Comparison of ENCODE assay signal across 20 mouse cellular contexts in the genomic region with DNA sequence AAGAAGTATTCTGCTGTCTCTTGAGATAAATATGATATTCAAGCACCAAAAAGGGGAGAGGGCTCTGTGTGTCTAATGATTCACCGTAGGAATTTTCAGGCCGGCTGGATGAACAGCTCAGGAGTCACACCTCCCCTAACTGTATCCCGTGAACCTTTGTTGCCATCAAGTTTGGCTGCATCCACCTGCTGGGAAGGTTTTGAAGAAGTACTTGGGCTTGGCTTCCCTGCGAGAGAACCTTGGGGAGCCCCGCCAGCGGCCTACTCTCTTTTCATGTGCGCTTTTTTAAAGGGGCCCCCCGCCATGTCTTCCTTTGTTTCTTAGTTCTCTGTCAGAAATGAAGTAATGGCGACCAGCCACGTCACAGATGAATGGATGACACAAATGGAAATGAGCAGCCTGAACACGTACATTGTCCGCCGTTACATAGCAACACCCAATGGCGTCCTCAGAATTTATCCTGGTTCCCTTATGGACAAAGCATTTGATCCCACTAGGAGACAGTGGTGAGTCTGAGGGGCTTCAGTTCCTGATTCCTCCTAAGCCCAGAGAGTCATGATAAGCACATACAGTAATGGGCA. TPM values are rescaled to one million over a fixed set of nuclear protein-coding genes. Genes with fewer than 3 reads are reported as not detected.
A peak's percentile ranks its signal among the peaks of the same experiment; 100 is the strongest.
DNase-seq lines count a peak whose midpoint lies in the region; ATAC-seq and TF ChIP-seq lines count a peak whose summit lies in the region.
"Had no signal": no experiment of that assay in that cellular context is flagged by ENCODE, and none has a peak within 500 bp of the region (broad histone marks: within the 10 kb centered on the region; RNA-seq: fewer than 3 reads in every experiment).

No protein-coding gene starts in this region.

- DNase-seq in embryonic facial prominence, embryonic 11.5 days (ENCODE audit: low spot score) = no peak
- DNase-seq in forebrain, postnatal 0 days = peak; percentile 43
- DNase-seq in midbrain, embryonic 11.5 days (ENCODE audit: low spot score, missing footprints) = peak; percentile 97
- no peak for DNase-seq in urinary bladder, postnatal 10 days (ENCODE audit: low spot score)
- DNase-seq: adrenal gland, adult 8-10 months; cerebellum, postnatal 36 days; gastrocnemius, postnatal 36 days; kidney, postnatal 10 days; lung, adult 2 months had no signal

- H3K27ac ChIP-seq in embryonic facial prominence, embryonic 11.5 days (replicated peaks; ENCODE audit: low read depth, low read length) = no peak overlapping the region
- H3K27ac ChIP-seq in forebrain, postnatal 0 days (ENCODE audit: low read depth, low read length) = no peak overlapping the region
- peak overlapping the region; percentile 94 for H3K27ac ChIP-seq in midbrain, embryonic 11.5 days (ENCODE audit: low read depth, low read length)
- H3K27ac ChIP-seq in neural tube, embryonic 14.5 days (ENCODE audit: low read depth, low read length) = peak overlapping the region; percentile 55; the same call in 1 of the 2 replicates
- no peak overlapping the region for H3K27ac ChIP-seq in heart, embryonic 11.5 days (ENCODE audit: low read depth, low read length)
- H3K27ac ChIP-seq: heart, embryonic 15.5 days; intestine, embryonic 15.5 days; stomach, postnatal 0 days had no signal

- 70% methylated on average over 14 of the region's 14 CpGs for WGBS in embryonic facial prominence, embryonic 11.5 days
- WGBS in forebrain, postnatal 0 days = 23% methylated on average over 14 of the region's 14 CpGs
- 26% methylated on average over 14 of the region's 14 CpGs for WGBS in midbrain, embryonic 11.5 days
- 21% methylated on average over 14 of the region's 14 CpGs for WGBS in neural tube, embryonic 14.5 days
- WGBS in heart, embryonic 11.5 days (ENCODE audit: insufficient replicate concordance) = 86% methylated on average over 14 of the region's 14 CpGs

- no peaks in the 10 kb centered on the region for H3K4me1 ChIP-seq in embryonic facial prominence, embryonic 11.5 days (ENCODE audit: control insufficient read depth, insufficient read depth, low read length)
- H3K4me1 ChIP-seq in forebrain, postnatal 0 days (ENCODE audit: insufficient read depth) = no peaks in the 10 kb centered on the region
- peaks cover 20% of the 10 kb centered on the region for H3K4me1 ChIP-seq in midbrain, embryonic 11.5 days (ENCODE audit: control insufficient read depth, insufficient read depth, low read length)
- H3K4me1 ChIP-seq in neural tube, embryonic 14.5 days (ENCODE audit: control insufficient read depth, insufficient read depth, low read length) = no peaks in the 10 kb centered on the region
- H3K4me1 ChIP-seq in heart, embryonic 11.5 days (ENCODE audit: control insufficient read depth, insufficient read depth, low read length) = no peaks in the 10 kb centered on the region
- H3K4me1 ChIP-seq: heart, embryonic 15.5 days; intestine, embryonic 15.5 days had no signal

- no peaks in the 10 kb centered on the region for H3K9me3 ChIP-seq in embryonic facial prominence, embryonic 11.5 days (replicated peaks; ENCODE audit: control insufficient read depth, low read length)
- H3K9me3 ChIP-seq in forebrain, postnatal 0 days (ENCODE audit: low read length) = no peaks in the 10 kb centered on the region
- no peaks in the 10 kb centered on the region for H3K9me3 ChIP-seq in midbrain, embryonic 11.5 days (ENCODE audit: control insufficient read depth, low read length)
- H3K9me3 ChIP-seq in neural tube, embryonic 14.5 days (ENCODE audit: control insufficient read depth, low read length) = no peaks in the 10 kb centered on the region
- no peaks in the 10 kb centered on the region for H3K9me3 ChIP-seq in heart, embryonic 11.5 days (replicated peaks; ENCODE audit: control insufficient read depth, low read length)
- H3K9me3 ChIP-seq: heart, embryonic 15.5 days; intestine, embryonic 15.5 days had no signal

- 0 out of 2 replicates have a peak, but pooled peaks have one; percentile 9 for TF ChIP-seq CTCF in forebrain, postnatal 0 days (IDR thresholded peaks at IDR 0.05; ENCODE audit: low read depth)

- peak; percentile 51; the same call in 1 of the 2 replicates for ATAC-seq in embryonic facial prominence, embryonic 11.5 days (replicated peaks; ENCODE audit: insufficient number of reproducible peaks, low FRiP score, low TSS enrichment, low read depth)
- peak; percentile 36 for ATAC-seq in forebrain, postnatal 0 days
- peak; percentile 81 for ATAC-seq in midbrain, embryonic 11.5 days (ENCODE audit: low FRiP score)
- ATAC-seq in neural tube, embryonic 14.5 days (ENCODE audit: low read depth) = peak; percentile 68
- no peak for ATAC-seq in heart, embryonic 11.5 days (replicated peaks; ENCODE audit: insufficient number of reproducible peaks, low FRiP score, low TSS enrichment)
- ATAC-seq in activated CD4-positive, CD25-positive, alpha-beta regulatory T cell, adult 4 months = no peak
- ATAC-seq: intestine, embryonic 15.5 days; Patski had no signal

- H3K4me3 ChIP-seq in embryonic facial prominence, embryonic 11.5 days (ENCODE audit: low read depth, low read length) = no peak overlapping the region
- no peak overlapping the region for H3K4me3 ChIP-seq in forebrain, postnatal 0 days (ENCODE audit: low read depth, low read length)
- H3K4me3 ChIP-seq in midbrain, embryonic 11.5 days (ENCODE audit: low read depth, low read length) = no peak overlapping the region
- H3K4me3 ChIP-seq in neural tube, embryonic 14.5 days (ENCODE audit: low read depth, low read length) = no peak overlapping the region
- no peak overlapping the region for H3K4me3 ChIP-seq in heart, embryonic 11.5 days (ENCODE audit: low read depth, low read length)
- H3K4me3 ChIP-seq: heart, embryonic 15.5 days; intestine, embryonic 15.5 days had no signal

- no peaks in the 10 kb centered on the region for H3K27me3 ChIP-seq in embryonic facial prominence, embryonic 11.5 days (ENCODE audit: control insufficient read depth, insufficient read depth, low read length)
- H3K27me3 ChIP-seq in forebrain, postnatal 0 days (ENCODE audit: insufficient read depth, low read length) = no peaks in the 10 kb centered on the region
- H3K27me3 ChIP-seq in midbrain, embryonic 11.5 days (ENCODE audit: control insufficient read depth, insufficient read depth, low read length) = no peaks in the 10 kb centered on the region
- no peaks in the 10 kb centered on the region for H3K27me3 ChIP-seq in neural tube, embryonic 14.5 days (ENCODE audit: control insufficient read depth, insufficient read depth, low read length)
- no peaks in the 10 kb centered on the region for H3K27me3 ChIP-seq in heart, embryonic 11.5 days (ENCODE audit: control insufficient read depth, insufficient read depth, low read length)
- H3K27me3 ChIP-seq: heart, embryonic 15.5 days; intestine, embryonic 15.5 days; Patski had no signal

- H3K4me2 ChIP-seq in embryonic facial prominence, embryonic 11.5 days (ENCODE audit: low read depth, low read length) = no peak overlapping the region
- no peak overlapping the region for H3K4me2 ChIP-seq in forebrain, postnatal 0 days (ENCODE audit: low read depth)
- peak overlapping the region; percentile 21; the same call in 1 of the 2 replicates for H3K4me2 ChIP-seq in midbrain, embryonic 11.5 days
- no peak overlapping the region for H3K4me2 ChIP-seq in neural tube, embryonic 14.5 days (ENCODE audit: low read depth, low read length)
- no peak overlapping the region for H3K4me2 ChIP-seq in heart, embryonic 11.5 days
- H3K4me2 ChIP-seq: heart, embryonic 15.5 days; intestine, embryonic 15.5 days had no signal

- H3K36me3 ChIP-seq in embryonic facial prominence, embryonic 11.5 days (replicated peaks; ENCODE audit: control insufficient read depth, insufficient read depth, low read depth, low read length) = no peaks in the 10 kb centered on the region; the same call in 1 of the 2 replicates
- 0 out of 2 replicates have a peak, but pooled peaks cover 5% of the 10 kb centered on the region for H3K36me3 ChIP-seq in forebrain, postnatal 0 days (ENCODE audit: insufficient read depth)
- peaks cover 12% of the 10 kb centered on the region; the same call in 1 of the 2 replicates for H3K36me3 ChIP-seq in midbrain, embryonic 11.5 days (ENCODE audit: control insufficient read depth, insufficient read depth, low read length)
- H3K36me3 ChIP-seq in neural tube, embryonic 14.5 days (ENCODE audit: control insufficient read depth, insufficient read depth, low read length) = no peaks in the 10 kb centered on the region; the same call in 1 of the 2 replicates
- H3K36me3 ChIP-seq in heart, embryonic 11.5 days (ENCODE audit: control insufficient read depth, insufficient read depth, low read length) = no peaks in the 10 kb centered on the region; the same call in 1 of the 2 replicates

- H3K9ac ChIP-seq in embryonic facial prominence, embryonic 11.5 days (replicated peaks; ENCODE audit: low read length) = no peak overlapping the region
- no peak overlapping the region for H3K9ac ChIP-seq in forebrain, postnatal 0 days
- H3K9ac ChIP-seq in midbrain, embryonic 11.5 days (ENCODE audit: low read length) = peak overlapping the region; percentile 38; the same call in 1 of the 2 replicates
- H3K9ac ChIP-seq in neural tube, embryonic 14.5 days (replicated peaks; ENCODE audit: low read depth, low read length) = no peak overlapping the region
- no peak overlapping the region for H3K9ac ChIP-seq in heart, embryonic 11.5 days (ENCODE audit: low read depth, low read length)
- H3K9ac ChIP-seq: heart, embryonic 15.5 days; intestine, embryonic 15.5 days had no signal

RNA-seq across cellular contexts. Expression of gene Gm10577, which starts 46.0 kb away (rescaled TPM):
- not detected in 2 replicates for polyA plus RNA-seq in embryonic facial prominence, embryonic 11.5 days (2014; fragmentation: Nextera tagmentation; extraction: Ambion mirVana)
- total RNA-seq in forebrain, postnatal 0 days (2014; rRNA removed) = not detected in 2 replicates
- polyA plus RNA-seq in forebrain, postnatal 0 days (2015; fragmentation: Nextera tagmentation; extraction: Ambion mirVana) = not detected in 2 replicates
- polyA plus RNA-seq in midbrain, embryonic 11.5 days (2014; fragmentation: Nextera tagmentation; extraction: Ambion mirVana) = not detected in 2 replicates
- polyA plus RNA-seq in neural tube, embryonic 14.5 days (2014; fragmentation: Nextera tagmentation; extraction: Ambion mirVana) = not detected in 2 replicates
- not detected in 2 replicates for polyA plus RNA-seq in heart, embryonic 11.5 days (2014; fragmentation: Nextera tagmentation; extraction: Ambion mirVana)
- not detected for polyA plus RNA-seq in activated CD4-positive, CD25-positive, alpha-beta regulatory T cell, adult 4 months (2017; shearing (Covaris generic))
- total RNA-seq: adrenal gland, adult 8-10 months; gastrocnemius, postnatal 36 days; layer of hippocampus, postnatal 25 days; megakaryocyte progenitor cell, adult 5-6 weeks; neutrophil, adult 5-6 weeks had no signal
- polyA plus RNA-seq: heart, embryonic 15.5 days; intestine, embryonic 15.5 days; limb, embryonic 14.5 days; lung, adult 2 months; Patski; stomach, postnatal 0 days had no signal

Comparison
In these comparisons a context has a peak if more than half of its experiments do, and no peak if none do; other contexts are left out.
1. ATAC-seq: peak in embryonic facial prominence, embryonic 11.5 days (single experiment), forebrain, postnatal 0 days (single experiment), midbrain, embryonic 11.5 days (single experiment) and neural tube, embryonic 14.5 days (single experiment); none in heart, embryonic 11.5 days (single experiment) and activated CD4-positive, CD25-positive, alpha-beta regulatory T cell, adult 4 months (single experiment).
2. DNase-seq: peak in forebrain, postnatal 0 days (single experiment) and midbrain, embryonic 11.5 days (single experiment); none in embryonic facial prominence, embryonic 11.5 days (single experiment) and urinary bladder, postnatal 10 days (single experiment).
3. H3K27ac ChIP-seq: peak in midbrain, embryonic 11.5 days (single experiment) and neural tube, embryonic 14.5 days (single experiment); none in embryonic facial prominence, embryonic 11.5 days (single experiment), forebrain, postnatal 0 days (single experiment) and heart, embryonic 11.5 days (single experiment).